Mouse (Mus musculus): ENCODE data around the gene Purb. TPM values are rescaled to one million over a fixed set of nuclear protein-coding genes. Genes with fewer than 3 reads are reported as not detected.

The Purb gene
- total and polyA plus RNA-seq, 2 experiments from 2014 or later: 17.1 to 36.9 TPM

- ATAC-seq: no peak
- H3K9ac ChIP-seq (replicated peaks; ENCODE audit: low read length): no peak overlapping the region
- TF ChIP-seq CTCF (IDR thresholded peaks at IDR 0.05; ENCODE audit: low read depth): no peak
- H3K4me1 ChIP-seq (ENCODE audit: insufficient read depth, low read length): 0 out of 2 replicates have a peak, but pooled peaks cover 8% of the 10 kb centered on the region
- 64% methylated on average over 6 of the region's 6 CpGs for WGBS
- H3K4me3 ChIP-seq (ENCODE audit: low read length): no peak overlapping the region
- H3K4me2 ChIP-seq (ENCODE audit: low read depth, low read length): no peak overlapping the region
- no peak overlapping the region for H3K27ac ChIP-seq
- H3K9me3 ChIP-seq (ENCODE audit: low read length): no peaks in the 10 kb centered on the region
- H3K36me3 ChIP-seq (ENCODE audit: insufficient read depth, low read length): no peaks in the 10 kb centered on the region
- DNase-seq (ENCODE audit: low spot score): no peak
- no peaks in the 10 kb centered on the region for H3K27me3 ChIP-seq (ENCODE audit: insufficient read depth, low read length)
Measured at GRCm38 (mm10) chr11:6486916-6487315, 11.2 kb upstream of the Purb start.

- DNase-seq (ENCODE audit: low spot score): no peak
- Histone ChIP-seq H3K27ac (no peak overlapping the region), H3K36me3 (ENCODE audit: insufficient read depth, low read length) (no peaks in the 10 kb centered on the region), H3K4me3 (ENCODE audit: low read length) (no peak overlapping the region), H3K27me3 (ENCODE audit: insufficient read depth, low read length) (no peaks in the 10 kb centered on the region), H3K9ac (replicated peaks; ENCODE audit: low read length) (no peak overlapping the region), H3K4me1 (ENCODE audit: insufficient read depth, low read length) (peaks cover 14% of the 10 kb centered on the region; the same call in 1 of the 2 replicates), H3K4me2 (ENCODE audit: low read depth, low read length) (no peak overlapping the region), H3K9me3 (ENCODE audit: low read length) (no peaks in the 10 kb centered on the region)
- ATAC-seq: no peak
- TF ChIP-seq CTCF (IDR thresholded peaks at IDR 0.05; ENCODE audit: low read depth): no peak
- WGBS: 51% methylated on average over 3 of the region's 3 CpGs
Measured at GRCm38 (mm10) chr11:6484244-6484959, 8.7 kb upstream of the Purb start.

GRCm38 (mm10) chr11:6483103-6483502, 7.4 kb upstream of the Purb start:
- peaks cover 14% of the 10 kb centered on the region; the same call in 1 of the 2 replicates for H3K4me1 ChIP-seq (ENCODE audit: insufficient read depth, low read length)
- no peaks in the 10 kb centered on the region for H3K9me3 ChIP-seq (ENCODE audit: low read length)
- no peak for DNase-seq (ENCODE audit: low spot score)
- no peak overlapping the region for H3K4me2 ChIP-seq (ENCODE audit: low read depth, low read length)
- H3K36me3 ChIP-seq (ENCODE audit: insufficient read depth, low read length): no peaks in the 10 kb centered on the region
- no peak overlapping the region for H3K4me3 ChIP-seq (ENCODE audit: low read length)
- no peak overlapping the region for H3K27ac ChIP-seq
- 89% methylated on average over 2 of the region's 2 CpGs for WGBS
- no peaks in the 10 kb centered on the region for H3K27me3 ChIP-seq (ENCODE audit: insufficient read depth, low read length)
- no peak for ATAC-seq
- TF ChIP-seq CTCF (IDR thresholded peaks at IDR 0.05; ENCODE audit: low read depth): no peak
- H3K9ac ChIP-seq (replicated peaks; ENCODE audit: low read length): no peak overlapping the region

GRCm38 (mm10) chr11:6481669-6482185, 6.0 kb upstream of the Purb start:
- TF ChIP-seq CTCF (IDR thresholded peaks at IDR 0.05; ENCODE audit: low read depth): no peak
- ATAC-seq (peak; percentile 81), DNase-seq (ENCODE audit: low spot score) (peak; percentile 71)
- Histone ChIP-seq H3K4me3 (ENCODE audit: low read length) (no peak overlapping the region), H3K27ac (peak overlapping the region; percentile 65; the same call in 1 of the 2 replicates), H3K9me3 (ENCODE audit: low read length) (no peaks in the 10 kb centered on the region), H3K27me3 (ENCODE audit: insufficient read depth, low read length) (no peaks in the 10 kb centered on the region), H3K36me3 (ENCODE audit: insufficient read depth, low read length) (no peaks in the 10 kb centered on the region), H3K9ac (replicated peaks; ENCODE audit: low read length) (no peak overlapping the region), H3K4me2 (ENCODE audit: low read depth, low read length) (no peak overlapping the region), H3K4me1 (ENCODE audit: insufficient read depth, low read length) (peaks cover 14% of the 10 kb centered on the region; the same call in 1 of the 2 replicates)
- 34% methylated on average over 6 of the region's 6 CpGs for WGBS

GRCm38 (mm10) chr11:6480681-6481405, 5.1 kb upstream of the Purb start:
- peak overlapping the region; percentile 65 for H3K27ac ChIP-seq
- H3K4me3 ChIP-seq (ENCODE audit: low read length): no peak overlapping the region
- peaks cover 14% of the 10 kb centered on the region; the same call in 1 of the 2 replicates for H3K4me1 ChIP-seq (ENCODE audit: insufficient read depth, low read length)
- ATAC-seq: no peak
- TF ChIP-seq CTCF (IDR thresholded peaks at IDR 0.05; ENCODE audit: low read depth): no peak
- H3K9me3 ChIP-seq (ENCODE audit: low read length): no peaks in the 10 kb centered on the region
- H3K36me3 ChIP-seq (ENCODE audit: insufficient read depth, low read length): no peaks in the 10 kb centered on the region
- no peak overlapping the region for H3K9ac ChIP-seq (replicated peaks; ENCODE audit: low read length)
- H3K27me3 ChIP-seq (ENCODE audit: insufficient read depth, low read length): no peaks in the 10 kb centered on the region
- DNase-seq (ENCODE audit: low spot score): no peak
- H3K4me2 ChIP-seq (ENCODE audit: low read depth, low read length): no peak overlapping the region
- WGBS: 66% methylated on average over 13 of the region's 13 CpGs

GRCm38 (mm10) chr11:6480191-6480590, 4.5 kb upstream of the Purb start:
- Histone ChIP-seq H3K9ac (replicated peaks; ENCODE audit: low read length) (no peak overlapping the region), H3K27ac (peak overlapping the region; percentile 65), H3K4me1 (ENCODE audit: insufficient read depth, low read length) (peaks cover 14% of the 10 kb centered on the region; the same call in 1 of the 2 replicates), H3K4me2 (ENCODE audit: low read depth, low read length) (no peak overlapping the region), H3K9me3 (ENCODE audit: low read length) (no peaks in the 10 kb centered on the region), H3K4me3 (ENCODE audit: low read length) (no peak overlapping the region), H3K27me3 (ENCODE audit: insufficient read depth, low read length) (no peaks in the 10 kb centered on the region), H3K36me3 (ENCODE audit: insufficient read depth, low read length) (no peaks in the 10 kb centered on the region)
- no peak for TF ChIP-seq CTCF (IDR thresholded peaks at IDR 0.05; ENCODE audit: low read depth)
- DNase-seq (ENCODE audit: low spot score) (peak; percentile 51), ATAC-seq (no peak)
- 57% methylated on average over 7 of the region's 7 CpGs for WGBS

All from hindbrain, postnatal 0 days (tissue).